Mouse (Mus musculus): ENCODE results near the gene Gm11060.

- TF ChIP-seq CTCF (IDR thresholded peaks at IDR 0.05; ENCODE audit: low read depth, low read length), result no peak
- TF ChIP-seq POLR2AphosphoS5 (IDR thresholded peaks at IDR 0.05; ENCODE audit: insufficient replicate concordance, low read depth, low read length), result no peak
- no peak for TF ChIP-seq TAL1 (conservative IDR thresholded peaks at IDR 0.05; ENCODE audit: low read depth, low read length)
- TF ChIP-seq GATA1 (IDR thresholded peaks at IDR 0.05; ENCODE audit: borderline replicate concordance, low read length), result no peak
- TF ChIP-seq GATA2 (IDR thresholded peaks at IDR 0.05; ENCODE audit: borderline replicate concordance, low read depth, low read length), result no peak
Measured at GRCm38 (mm10) chr2:105072496-105072895, 19.3 kb upstream of the Gm11060 start.
